8 mouse cellular contexts compared by ENCODE assay signal in the genomic region with DNA sequence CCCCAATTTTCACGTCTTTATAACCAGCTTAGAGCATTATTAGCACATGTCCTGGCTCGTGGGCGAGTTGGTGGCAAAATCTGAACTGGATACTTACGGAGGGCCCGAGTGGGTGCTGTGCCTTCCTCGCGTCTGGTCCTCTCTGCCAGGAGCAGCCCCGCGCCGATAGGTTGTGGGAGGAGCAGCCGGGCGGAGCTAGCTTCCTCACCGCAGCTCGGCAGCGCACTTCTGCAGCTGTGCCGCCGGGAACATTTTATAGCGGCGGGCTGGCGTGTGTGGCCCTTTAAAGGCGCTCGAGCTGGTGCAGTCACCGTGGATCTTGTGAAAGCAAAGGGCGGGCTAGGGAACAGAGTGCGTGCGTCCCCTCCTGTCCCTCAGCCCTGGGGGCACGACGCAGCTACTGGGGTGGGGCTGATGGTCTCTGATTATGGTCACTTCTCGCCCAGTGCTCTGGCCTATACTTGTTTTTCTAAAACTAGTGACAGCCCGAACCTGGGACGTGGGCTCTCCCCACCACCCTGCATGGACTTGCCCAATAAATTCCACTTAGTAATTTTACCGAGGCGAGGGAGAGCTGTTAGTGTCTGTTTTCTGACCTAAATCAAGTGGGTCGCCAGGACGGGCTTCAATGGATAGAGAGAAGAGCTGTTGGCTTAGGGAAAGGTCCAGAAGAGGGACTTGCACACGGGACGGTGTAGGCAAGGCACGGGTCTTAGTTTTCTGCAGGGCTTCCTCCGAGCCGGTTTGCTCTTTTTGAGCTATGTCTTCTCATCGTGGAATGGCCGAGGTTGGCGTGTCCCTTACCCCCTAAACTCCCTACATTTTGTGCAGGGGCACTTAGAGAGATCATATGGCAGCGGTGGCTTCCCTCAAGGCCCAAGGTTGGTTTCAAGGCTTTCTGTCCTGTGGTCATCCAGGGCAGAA. TPM values are rescaled to one million over a fixed set of nuclear protein-coding genes. Genes with fewer than 3 reads are reported as not detected.
DNase-seq lines count a peak whose midpoint lies in the region; ATAC-seq and TF ChIP-seq lines count a peak whose summit lies in the region.

Gene Cited1, minus strand, starts transcription at position 245 of the 924 bp plus-strand sequence.

- DNase-seq in CD4-positive helper T cell, adult 2 months (ENCODE audit: low read depth, low spot score): peak; percentile 21
- DNase-seq in forebrain, embryonic 10.5 days (ENCODE audit: extremely low spot score, low spot score): peak; percentile 72
- peak; percentile 65 for DNase-seq in kidney, postnatal 14 days
- peak in 2 of 3 experiments; percentile 10 to 17 for DNase-seq in liver, embryonic 14.5 days (ENCODE audit: low read depth in 3 of 3, low spot score in 3 of 3)
- DNase-seq in thymus, adult 18-20 months: peak; percentile 16 to 17

- no peak for TF ChIP-seq POLR2A in bone marrow macrophage, adult 2 months (IDR thresholded peaks at IDR 0.05; ENCODE audit: borderline replicate concordance, low read depth, low read length)

- H3K36me3 ChIP-seq in forebrain, embryonic 10.5 days (replicated peaks): peaks cover 7% of the 10 kb centered on the region; the same call in 1 of the 2 replicates
- H3K36me3 ChIP-seq in heart, embryonic 16.5 days (ENCODE audit: control insufficient read depth, insufficient read depth): no peaks in the 10 kb centered on the region
- H3K36me3 ChIP-seq in liver, embryonic 14.5 days (replicated peaks; ENCODE audit: control insufficient read depth, insufficient read depth, low read depth): no peaks in the 10 kb centered on the region
- no peaks in the 10 kb centered on the region for H3K36me3 ChIP-seq in neural tube, embryonic 12.5 days

- TF ChIP-seq EP300 in liver, embryonic 14.5 days (IDR thresholded peaks at IDR 0.05; ENCODE audit: low read depth): no peak

- no peak within 1 kb of the TSS for H3K27ac ChIP-seq in bone marrow macrophage, adult 2 months (ENCODE audit: insufficient read depth, low read depth, low read length)
- H3K27ac ChIP-seq in forebrain, embryonic 10.5 days: peak within 1 kb of the TSS; percentile 77
- peak within 1 kb of the TSS; percentile 76 for H3K27ac ChIP-seq in heart, embryonic 16.5 days (ENCODE audit: low read length)
- H3K27ac ChIP-seq in liver, embryonic 14.5 days: no peak within 1 kb of the TSS
- no peak within 1 kb of the TSS for H3K27ac ChIP-seq in neural tube, embryonic 12.5 days

- peaks cover 84% of the 10 kb centered on the region for H3K27me3 ChIP-seq in forebrain, embryonic 10.5 days (ENCODE audit: poor library complexity, severe bottlenecking)
- H3K27me3 ChIP-seq in heart, embryonic 16.5 days (ENCODE audit: control insufficient read depth, insufficient read depth, low read length): peaks cover 19% of the 10 kb centered on the region
- H3K27me3 ChIP-seq in liver, embryonic 14.5 days (ENCODE audit: control insufficient read depth, insufficient read depth, low read length): peaks cover 55% of the 10 kb centered on the region
- peaks cover 35% of the 10 kb centered on the region for H3K27me3 ChIP-seq in neural tube, embryonic 12.5 days (replicated peaks)

- H3K4me1 ChIP-seq in bone marrow macrophage, adult 2 months (ENCODE audit: control insufficient read depth, insufficient read depth, low read length): peaks cover 2% of the 10 kb centered on the region; the same call in 1 of the 2 replicates
- peaks cover 27% of the 10 kb centered on the region for H3K4me1 ChIP-seq in forebrain, embryonic 10.5 days
- H3K4me1 ChIP-seq in heart, embryonic 16.5 days (ENCODE audit: control insufficient read depth, insufficient read depth, low read length): no peaks in the 10 kb centered on the region; the same call in 1 of the 2 replicates
- H3K4me1 ChIP-seq in liver, embryonic 14.5 days (replicated peaks; ENCODE audit: control insufficient read depth in 2 of 2, insufficient read depth in 2 of 2, low read length in 1 of 2): no peaks in the 10 kb centered on the region
- H3K4me1 ChIP-seq in neural tube, embryonic 12.5 days: no peaks in the 10 kb centered on the region

- H3K9me3 ChIP-seq in forebrain, embryonic 10.5 days: no peaks in the 10 kb centered on the region
- peaks cover 4% of the 10 kb centered on the region for H3K9me3 ChIP-seq in heart, embryonic 16.5 days (replicated peaks; ENCODE audit: control insufficient read depth, low read length)
- no peaks in the 10 kb centered on the region for H3K9me3 ChIP-seq in liver, embryonic 14.5 days (ENCODE audit: control insufficient read depth, low read length)
- no peaks in the 10 kb centered on the region for H3K9me3 ChIP-seq in neural tube, embryonic 12.5 days

- H3K9ac ChIP-seq in heart, embryonic 16.5 days (ENCODE audit: low read length): peak within 1 kb of the TSS; percentile 76
- H3K9ac ChIP-seq in liver, embryonic 14.5 days (replicated peaks): no peak within 1 kb of the TSS
- H3K9ac ChIP-seq in neural tube, embryonic 12.5 days: peak within 1 kb of the TSS; percentile 35; the same call in 1 of the 2 replicates

- H3K4me2 ChIP-seq in heart, embryonic 16.5 days (ENCODE audit: low read depth, low read length): peak within 1 kb of the TSS; percentile 64
- peak within 1 kb of the TSS; percentile 42 for H3K4me2 ChIP-seq in liver, embryonic 14.5 days (ENCODE audit: low read depth)
- H3K4me2 ChIP-seq in neural tube, embryonic 12.5 days (replicated peaks): peak within 1 kb of the TSS; percentile 86

- 18% methylated on average over 44 of the region's 44 CpGs for WGBS in forebrain, embryonic 10.5 days
- 16% methylated on average over 44 of the region's 44 CpGs for WGBS in heart, embryonic 16.5 days
- 15% methylated on average over 44 of the region's 44 CpGs for WGBS in liver, embryonic 14.5 days (ENCODE audit: insufficient replicate concordance)
- WGBS in neural tube, embryonic 12.5 days: 17% methylated on average over 44 of the region's 44 CpGs

- peak; percentile 88 for ATAC-seq in heart, embryonic 16.5 days (replicated peaks; ENCODE audit: extremely low read depth, insufficient read depth, low FRiP score)
- peak; percentile 80 for ATAC-seq in liver, embryonic 14.5 days (ENCODE audit: insufficient read depth)
- ATAC-seq in neural tube, embryonic 12.5 days (ENCODE audit: low FRiP score, low read depth): peak; percentile 94

- TF ChIP-seq CTCF in bone marrow macrophage, adult 2 months (IDR thresholded peaks at IDR 0.05; ENCODE audit: low read depth, low read length): no peak
- no peak for TF ChIP-seq CTCF in liver, embryonic 14.5 days (IDR thresholded peaks at IDR 0.05; ENCODE audit: low read depth)

- H3K4me3 ChIP-seq in bone marrow macrophage, adult 2 months (ENCODE audit: insufficient read depth, low read length): peak within 1 kb of the TSS; percentile 47
- peak within 1 kb of the TSS; percentile 63 for H3K4me3 ChIP-seq in forebrain, embryonic 10.5 days
- H3K4me3 ChIP-seq in heart, embryonic 16.5 days (ENCODE audit: low read length): peak within 1 kb of the TSS; percentile 56
- peak within 1 kb of the TSS; percentile 30 to 40 for H3K4me3 ChIP-seq in liver, embryonic 14.5 days (ENCODE audit: insufficient read depth in 1 of 2, low read depth in 2 of 2, low read length in 2 of 2)
- peak within 1 kb of the TSS; percentile 51 for H3K4me3 ChIP-seq in neural tube, embryonic 12.5 days

RNA-seq across cellular contexts. Expression of gene Cited1, which starts in this region (rescaled TPM):
- polyA plus RNA-seq in bone marrow macrophage, adult 2 months (2012; ENCODE audit: insufficient read depth, insufficient read length, missing spikeins): not detected in 2 replicates
- polyA plus RNA-seq in forebrain, embryonic 10.5 days (2016; fragmentation: Nextera tagmentation; extraction: Ambion mirVana): 24.4 and 25.0 TPM in 2 replicates
- 322 and 350 TPM in 2 replicates for polyA plus RNA-seq in heart, embryonic 16.5 days (2015; fragmentation: Nextera tagmentation; extraction: Ambion mirVana)
- 45.2 and 69.2 TPM in 2 replicates for polyA plus RNA-seq in liver, embryonic 14.5 days (2012; rRNA removed)
- 61.0 and 69.3 TPM in 2 replicates for polyA plus RNA-seq in liver, embryonic 14.5 days (2014; fragmentation: Nextera tagmentation; extraction: Ambion mirVana)
- 3.9 and 7.2 TPM in 2 replicates for polyA plus RNA-seq in neural tube, embryonic 12.5 days (2016; fragmentation: Nextera tagmentation; extraction: Ambion mirVana)

Comparison
In these comparisons a context has a peak if more than half of its experiments do, and no peak if none do; other contexts are left out.
1. DNase-seq: peak in every context shown above with its lines; median percentile 72 in forebrain, embryonic 10.5 days; 65 in kidney, postnatal 14 days; 21 in CD4-positive helper T cell, adult 2 months; 16 in thymus, adult 18-20 months; 14 in liver, embryonic 14.5 days.
2. H3K27ac ChIP-seq: peak in forebrain, embryonic 10.5 days (single experiment) and heart, embryonic 16.5 days (single experiment); none in bone marrow macrophage, adult 2 months (single experiment), liver, embryonic 14.5 days (single experiment) and neural tube, embryonic 12.5 days (single experiment).
3. Peak in every context shown above with its lines, with median percentiles within 50 percentile points of each other: H3K4me3 ChIP-seq, ATAC-seq and H3K4me2 ChIP-seq.